Mouse (Mus musculus): ENCODE measurements at regions not wholly inside any gene's neighbourhood (a gene's known extent, or its start where the extent isn't known, plus 50 kb on each side); places are given as distances from the start of the nearest gene placed in this dataset.

DNA sequence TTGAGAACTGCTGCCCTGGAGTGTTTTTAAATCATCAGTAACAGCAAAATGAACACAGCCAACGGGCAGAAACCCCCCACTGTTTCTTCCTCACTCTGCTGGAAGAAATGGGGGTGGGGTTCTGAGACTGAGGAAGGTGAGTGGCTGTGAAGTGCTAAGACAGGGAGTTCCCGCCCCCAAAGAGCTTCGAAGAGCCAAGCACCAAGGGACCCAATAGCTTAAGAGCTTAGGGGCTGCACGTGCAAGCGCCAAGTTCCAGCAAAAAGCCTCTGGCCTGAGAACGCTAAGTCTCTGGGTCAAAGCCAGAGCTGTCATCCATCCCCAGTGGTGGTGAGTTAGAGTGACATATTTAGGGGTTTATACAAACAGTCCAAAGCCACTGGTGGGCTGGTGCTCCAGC, 55.1 kb upstream of the Pcbd1 start:
- Histone ChIP-seq H3K36me3 (no peaks in the 10 kb centered on the region), H3K9me3 (replicated peaks) (no peaks in the 10 kb centered on the region), H3K4me3 (no peak overlapping the region), H3K4me1 (peaks cover 19% of the 10 kb centered on the region), H3K27ac (no peak overlapping the region), H3K27me3 (ENCODE audit: low read depth, poor library complexity, severe bottlenecking) (no peaks in the 10 kb centered on the region)
- no peak for DNase-seq (ENCODE audit: low spot score)
- 40% methylated on average over 6 of the region's 6 CpGs for WGBS

DNA sequence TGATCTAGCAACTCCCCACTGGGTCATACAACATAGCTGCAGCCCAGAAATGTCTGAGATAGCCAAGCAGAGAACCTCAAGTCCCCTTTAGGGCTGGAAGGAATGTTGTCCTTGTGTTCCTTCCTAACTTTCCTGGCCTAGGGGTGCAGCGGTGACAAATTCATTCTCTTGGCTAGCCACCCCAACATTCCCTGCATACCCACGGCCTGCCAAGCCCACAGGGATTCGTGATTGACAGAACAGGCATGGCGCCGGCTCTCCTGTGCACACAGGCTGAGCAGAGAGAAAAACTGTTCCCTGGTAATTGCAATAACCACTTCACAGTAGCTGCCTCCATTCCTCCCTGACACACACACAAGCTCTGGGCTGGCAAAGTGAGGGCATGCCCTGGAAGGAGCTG, 60.5 kb upstream of the Pcbd1 start:
- 84% methylated on average over 5 of the region's 5 CpGs for WGBS
- Histone ChIP-seq H3K27ac (no peak overlapping the region), H3K4me3 (no peak overlapping the region), H3K9me3 (replicated peaks) (no peaks in the 10 kb centered on the region), H3K4me1 (peaks cover 5% of the 10 kb centered on the region; the same call in 1 of the 2 replicates), H3K27me3 (ENCODE audit: low read depth, poor library complexity, severe bottlenecking) (no peaks in the 10 kb centered on the region), H3K36me3 (no peaks in the 10 kb centered on the region)
- DNase-seq (ENCODE audit: low spot score), result no peak

- H3K4me1 ChIP-seq, result peaks cover 5% of the 10 kb centered on the region; the same call in 1 of the 2 replicates
- DNase-seq (ENCODE audit: low spot score), result no peak
- H3K9me3 ChIP-seq (replicated peaks), result no peaks in the 10 kb centered on the region
- 83% methylated on average over 6 of the region's 6 CpGs for WGBS
- H3K27me3 ChIP-seq (ENCODE audit: low read depth, poor library complexity, severe bottlenecking), result no peaks in the 10 kb centered on the region
- H3K4me3 ChIP-seq, result no peak overlapping the region
- no peaks in the 10 kb centered on the region for H3K36me3 ChIP-seq
- H3K27ac ChIP-seq, result no peak overlapping the region
These were observed 61.9 kb upstream of the Pcbd1 start for GRCm38 (mm10) chr10:61027215-61027614.

DNA sequence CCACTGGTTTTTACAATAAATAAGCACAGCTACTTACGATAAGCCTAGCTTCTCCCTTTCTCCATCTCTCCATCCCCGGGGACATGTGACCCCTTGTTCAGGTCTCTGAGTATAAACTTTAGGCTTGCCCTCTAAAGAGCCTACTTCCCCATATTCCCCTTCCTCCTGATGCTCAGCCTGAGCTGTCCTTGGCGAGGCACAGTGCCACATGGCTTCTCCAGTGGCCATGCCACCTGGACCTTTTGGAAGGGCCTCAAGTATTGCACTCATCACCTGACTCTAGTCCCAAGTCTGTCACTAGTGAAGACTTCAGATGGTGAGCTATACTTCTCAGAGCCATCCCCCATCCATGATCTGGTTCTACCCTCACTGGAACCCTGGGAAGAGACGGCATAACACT, 64.1 kb upstream of the Pcbd1 start:
- H3K36me3 ChIP-seq, result no peaks in the 10 kb centered on the region
- DNase-seq (ENCODE audit: low spot score), result no peak
- no peaks in the 10 kb centered on the region for H3K27me3 ChIP-seq (ENCODE audit: low read depth, poor library complexity, severe bottlenecking)
- H3K4me1 ChIP-seq, result no peaks in the 10 kb centered on the region
- WGBS, result 76% methylated on average over 4 of the region's 4 CpGs
- H3K27ac ChIP-seq, result no peak overlapping the region
- H3K9me3 ChIP-seq (replicated peaks), result no peaks in the 10 kb centered on the region
- H3K4me3 ChIP-seq, result no peak overlapping the region

DNA sequence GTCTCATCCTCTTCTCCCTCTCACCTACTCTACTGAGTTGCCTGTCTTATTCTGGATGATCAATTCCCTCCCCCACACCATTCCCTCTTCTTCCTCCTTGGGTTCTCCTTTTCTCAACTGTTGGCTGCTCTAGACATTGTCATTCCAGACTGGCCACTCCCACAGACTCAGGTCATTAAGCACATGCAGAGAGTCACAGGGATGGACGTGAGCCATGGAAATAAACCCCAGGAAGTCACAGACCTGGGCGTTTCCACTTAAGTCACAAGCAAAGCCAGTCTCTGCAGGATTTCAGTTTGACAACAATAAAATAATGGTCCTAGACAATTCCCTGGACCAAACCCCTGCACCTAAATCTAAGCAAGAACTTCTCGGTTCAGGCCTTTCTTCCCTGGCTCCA, 65.0 kb upstream of the Pcbd1 start:
- Histone ChIP-seq H3K27ac (no peak overlapping the region), H3K4me1 (no peaks in the 10 kb centered on the region), H3K4me3 (no peak overlapping the region), H3K36me3 (no peaks in the 10 kb centered on the region), H3K9me3 (replicated peaks) (no peaks in the 10 kb centered on the region), H3K27me3 (ENCODE audit: low read depth, poor library complexity, severe bottlenecking) (no peaks in the 10 kb centered on the region)
- DNase-seq (ENCODE audit: low spot score), result no peak
- 55% methylated on average over 3 of the region's 3 CpGs for WGBS

- Histone ChIP-seq H3K27ac (no peak overlapping the region), H3K9me3 (replicated peaks) (no peaks in the 10 kb centered on the region), H3K36me3 (no peaks in the 10 kb centered on the region), H3K4me3 (no peak overlapping the region), H3K27me3 (ENCODE audit: low read depth, poor library complexity, severe bottlenecking) (no peaks in the 10 kb centered on the region), H3K4me1 (no peaks in the 10 kb centered on the region)
- peak; percentile 62 for DNase-seq (ENCODE audit: low spot score)
- 38% methylated on average over 7 of the region's 7 CpGs for WGBS
These were observed 65.7 kb upstream of the Pcbd1 start for GRCm38 (mm10) chr10:61023431-61023830.

DNA sequence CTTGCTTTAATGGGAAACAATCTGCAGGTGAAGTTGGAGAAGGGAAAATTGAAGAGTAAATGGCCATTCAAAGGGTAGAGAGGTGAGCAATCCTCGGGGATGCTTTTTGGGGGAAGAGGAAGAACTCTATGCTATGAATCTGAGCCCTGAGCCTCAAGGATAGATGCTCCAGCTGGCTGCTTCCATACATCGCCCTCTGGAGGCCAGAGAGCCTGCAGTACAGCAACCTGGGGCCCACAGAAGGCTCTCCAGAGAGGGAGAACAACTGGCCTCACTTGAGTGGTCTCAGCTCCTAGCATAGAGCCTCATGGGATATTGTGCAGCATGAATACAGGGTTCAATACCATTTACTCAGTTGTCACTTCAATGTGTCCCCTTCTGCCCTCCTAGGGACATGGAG, 69.6 kb upstream of the Pcbd1 start:
- no peaks in the 10 kb centered on the region for H3K36me3 ChIP-seq
- no peak for DNase-seq (ENCODE audit: low spot score)
- no peaks in the 10 kb centered on the region for H3K27me3 ChIP-seq (ENCODE audit: low read depth, poor library complexity, severe bottlenecking)
- WGBS, result 23% methylated on average over 2 of the region's 2 CpGs
- H3K4me1 ChIP-seq, result no peaks in the 10 kb centered on the region
- H3K9me3 ChIP-seq (replicated peaks), result no peaks in the 10 kb centered on the region
- H3K4me3 ChIP-seq, result no peak overlapping the region
- no peak overlapping the region for H3K27ac ChIP-seq

- WGBS, result 90% methylated on average over 1 of the region's 1 CpGs
These were observed 76.9 kb upstream of the Pcbd1 start for GRCm38 (mm10) chr10:61012199-61012695.

DNA sequence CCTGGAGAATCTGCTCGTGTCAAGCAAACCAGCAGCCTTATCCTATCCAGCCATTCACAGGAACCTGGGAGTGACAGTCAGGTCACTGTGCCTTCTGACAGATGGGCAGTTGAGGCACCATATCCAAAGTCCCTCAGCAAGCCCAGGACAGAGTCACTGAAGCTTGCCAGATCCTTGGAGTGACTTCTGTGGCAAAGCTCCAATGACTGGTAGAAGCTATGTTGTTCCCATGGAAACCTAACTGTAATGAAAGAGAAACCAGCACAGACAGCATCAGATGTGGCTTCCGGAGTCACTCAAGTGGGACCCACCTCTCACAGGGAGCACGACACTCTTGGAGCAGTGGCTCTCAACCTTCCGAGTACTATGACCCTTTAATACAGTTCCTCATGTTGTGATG, 78.4 kb upstream of the Pcbd1 start:
- H3K27me3 ChIP-seq (ENCODE audit: low read depth, poor library complexity, severe bottlenecking), result no peaks in the 10 kb centered on the region
- peaks cover 5% of the 10 kb centered on the region; the same call in 1 of the 2 replicates for H3K4me1 ChIP-seq
- no peaks in the 10 kb centered on the region for H3K36me3 ChIP-seq
- H3K27ac ChIP-seq, result no peak overlapping the region
- H3K4me3 ChIP-seq, result no peak overlapping the region
- DNase-seq (ENCODE audit: low spot score), result no peak
- 79% methylated on average over 4 of the region's 4 CpGs for WGBS
- no peaks in the 10 kb centered on the region for H3K9me3 ChIP-seq (replicated peaks)

More at GRCm38 (mm10) chr10:61012199-61012695, 76.9 kb upstream of the Pcbd1 start:
- H3K27ac ChIP-seq, result no peak overlapping the region
- no peak overlapping the region for H3K4me3 ChIP-seq
- no peaks in the 10 kb centered on the region for H3K27me3 ChIP-seq (ENCODE audit: low read depth, poor library complexity, severe bottlenecking)
- DNase-seq (ENCODE audit: low spot score), result no peak
- H3K36me3 ChIP-seq, result no peaks in the 10 kb centered on the region
- no peaks in the 10 kb centered on the region for H3K9me3 ChIP-seq (replicated peaks)
- H3K4me1 ChIP-seq, result no peaks in the 10 kb centered on the region

GRCm38 (mm10) chr10:61007403-61007802, 81.7 kb upstream of the Pcbd1 start:
- Histone ChIP-seq H3K27ac (no peak overlapping the region), H3K4me1 (peaks cover 7% of the 10 kb centered on the region; the same call in 1 of the 2 replicates), H3K36me3 (no peaks in the 10 kb centered on the region), H3K4me3 (no peak overlapping the region), H3K27me3 (ENCODE audit: low read depth, poor library complexity, severe bottlenecking) (no peaks in the 10 kb centered on the region), H3K9me3 (replicated peaks) (no peaks in the 10 kb centered on the region)
- 84% methylated on average over 3 of the region's 3 CpGs for WGBS
- DNase-seq (ENCODE audit: low spot score), result no peak

- no peak for DNase-seq (ENCODE audit: low spot score)
- Histone ChIP-seq H3K27ac (no peak overlapping the region), H3K27me3 (ENCODE audit: low read depth, poor library complexity, severe bottlenecking) (no peaks in the 10 kb centered on the region), H3K9me3 (replicated peaks) (no peaks in the 10 kb centered on the region), H3K4me1 (peaks cover 20% of the 10 kb centered on the region; the same call in 1 of the 2 replicates), H3K36me3 (no peaks in the 10 kb centered on the region), H3K4me3 (no peak overlapping the region)
- whole genome bisulfite sequencing, result 92% methylated on average over 22 of the region's 22 CpGs
These were observed 87.4 kb upstream of the Pcbd1 start for GRCm38 (mm10) chr10:61001745-61002160.

- H3K9me3 ChIP-seq (replicated peaks), result no peaks in the 10 kb centered on the region
- H3K27me3 ChIP-seq (ENCODE audit: low read depth, poor library complexity, severe bottlenecking), result no peaks in the 10 kb centered on the region
- WGBS, result 69% methylated on average over 9 of the region's 9 CpGs
- H3K4me1 ChIP-seq, result peaks cover 12% of the 10 kb centered on the region; the same call in 1 of the 2 replicates
- DNase-seq (ENCODE audit: low spot score), result no peak
- no peak overlapping the region for H3K27ac ChIP-seq
- H3K36me3 ChIP-seq, result no peaks in the 10 kb centered on the region
- H3K4me3 ChIP-seq, result no peak overlapping the region
These were observed 91.7 kb upstream of the Pcbd1 start for GRCm38 (mm10) chr10:60997393-60997792.

DNA sequence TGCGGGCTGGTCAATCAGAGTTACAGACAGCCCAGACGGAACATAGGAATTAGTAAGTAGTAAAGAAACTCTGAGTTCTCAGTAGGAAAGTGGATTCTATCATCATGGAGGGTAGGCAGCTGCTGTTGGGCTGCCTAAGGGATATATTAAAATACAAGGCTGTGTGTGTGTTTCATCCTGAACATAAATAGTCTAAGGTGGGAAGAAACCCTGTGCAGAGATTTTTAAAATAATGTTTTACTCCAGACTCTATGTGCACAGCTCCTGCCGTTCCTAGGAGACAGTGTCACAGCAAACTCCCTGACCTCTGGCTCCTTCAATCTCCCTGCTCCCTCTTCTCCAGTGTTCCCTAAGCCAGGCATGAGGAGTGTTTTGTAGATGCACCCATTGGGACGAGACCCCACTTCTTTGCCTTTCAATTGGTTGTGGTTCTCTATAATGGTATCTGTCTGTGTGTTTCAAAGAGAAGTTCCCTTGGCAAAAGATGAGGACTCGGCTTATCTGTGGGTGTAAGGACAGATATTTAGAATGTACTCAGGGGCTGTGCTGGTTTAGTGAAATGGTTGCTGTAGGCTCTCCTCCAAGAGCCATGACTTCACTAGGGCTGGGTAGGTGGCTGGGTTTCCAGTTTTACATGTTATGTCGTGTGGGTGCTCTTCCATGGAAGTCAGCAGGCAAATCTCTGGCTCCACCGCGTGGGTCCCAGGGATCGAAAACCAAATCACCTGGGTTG, 93.1 kb upstream of the Pcbd1 start:
- H3K4me1 ChIP-seq, result peaks cover 12% of the 10 kb centered on the region; the same call in 1 of the 2 replicates
- no peak for DNase-seq (ENCODE audit: low spot score)
- no peaks in the 10 kb centered on the region for H3K36me3 ChIP-seq
- H3K4me3 ChIP-seq, result no peak overlapping the region
- WGBS, result 86% methylated on average over 9 of the region's 9 CpGs
- no peaks in the 10 kb centered on the region for H3K27me3 ChIP-seq (ENCODE audit: low read depth, poor library complexity, severe bottlenecking)
- H3K9me3 ChIP-seq (replicated peaks), result no peaks in the 10 kb centered on the region
- H3K27ac ChIP-seq, result no peak overlapping the region
